Mouse (Mus musculus) left cerebral cortex, postnatal 36 days (tissue): ENCODE measurements around the gene H2-M5. TPM values are rescaled to one million over a fixed set of nuclear protein-coding genes. Genes with fewer than 3 reads are reported as not detected.
"Not testable (repeated sequence)": the region's sequence is repeated elsewhere in the genome, so short reads cannot be mapped to it uniquely, and the experiment has no call there.

Experiments
- DNase-seq, 2 experiments: peaks; one replicate each; pipeline ENCODE4 v3.0.0; 2021 to 2022; ENCODE audit warnings: low spot score in 2 of 2, mixed read lengths in 1 of 2
- intact Hi-C: fragments of 180-260 bp; cut with DNase I; formaldehyde crosslinking; loops from one replicate; pipeline ENCODE4 v1.15.1; 2025
- total RNA-seq, 2 experiments: library from RNA; stranded (reverse); gene quantifications; 2 replicates each; pipeline ENCODE4 v1.2.3; 2021

H2-M5 gene
- total RNA-seq: 1 to 10 TPM in 1 of 2 experiments, under 1 TPM in 1; 0.69 to 1.2 TPM

DNA sequence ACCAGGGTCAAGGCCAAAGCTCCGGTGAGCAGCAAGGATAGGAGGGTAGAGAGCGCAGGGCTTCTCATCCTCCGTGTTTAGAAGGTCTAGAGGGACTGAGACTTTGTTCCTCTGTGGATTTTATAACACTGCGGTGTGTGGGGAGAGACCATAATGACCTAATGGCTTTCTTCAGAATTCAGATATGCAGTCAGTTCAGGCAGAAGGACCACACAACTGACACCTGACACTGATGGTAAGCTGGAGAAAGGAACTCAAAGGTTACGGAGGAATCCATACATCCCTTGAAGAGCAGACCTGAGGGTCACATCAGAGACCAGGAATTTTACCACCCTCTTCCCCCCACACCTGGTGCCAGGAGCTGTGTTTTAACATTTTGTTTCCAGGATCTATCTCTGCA lies at the start of gene H2-M5:
Gene H2-M5, minus strand, starts transcription at position 101 of the 400 bp plus-strand sequence.
- intact Hi-C loops: no loop called here
- DNase-seq: no peak

DNA sequence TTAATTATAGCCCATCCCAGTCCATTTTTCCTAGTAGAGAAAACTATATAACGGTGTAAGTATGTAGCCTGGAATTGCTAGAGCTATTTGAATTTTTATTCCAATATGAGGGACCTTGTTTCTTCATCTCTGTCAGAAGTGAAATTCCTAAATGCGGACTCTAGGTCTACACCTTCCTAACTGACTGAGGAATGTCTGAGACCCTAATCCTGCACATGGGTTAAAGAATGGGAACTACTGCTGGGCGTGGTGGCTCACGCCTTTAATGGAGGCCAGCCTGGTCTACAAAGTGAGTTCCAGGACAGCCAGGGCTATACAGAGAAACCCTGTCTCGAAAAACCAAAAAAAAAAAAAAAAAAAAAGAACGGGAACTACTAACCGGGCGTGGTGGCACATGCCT lies 39.8 kb upstream of the H2-M5 start:
- intact Hi-C loops: no loop called here
- DNase-seq: no peak

DNA sequence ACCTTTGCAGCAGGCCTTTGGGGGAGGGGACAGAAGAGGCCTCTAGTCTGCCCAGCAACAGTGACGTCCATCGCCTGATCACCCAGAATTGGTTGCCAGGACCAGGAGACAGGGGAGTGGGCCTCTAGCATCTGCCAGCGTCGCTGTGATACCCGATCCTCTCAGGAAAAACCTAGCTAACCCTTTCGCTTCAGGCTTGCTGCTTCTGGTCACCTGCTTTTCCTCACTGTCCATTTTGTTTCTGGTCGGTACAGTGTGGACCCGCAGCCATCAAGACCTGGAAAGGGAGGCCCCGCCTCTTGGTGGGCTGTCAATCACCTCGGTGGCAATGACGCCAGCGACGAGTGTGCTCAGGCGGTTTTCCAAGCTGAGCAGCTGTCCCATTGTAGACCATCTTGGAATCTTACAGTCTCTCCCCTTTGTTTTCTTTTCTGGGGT lies 39.4 kb upstream of the H2-M5 start:
- intact Hi-C loops: no loop called here

DNA sequence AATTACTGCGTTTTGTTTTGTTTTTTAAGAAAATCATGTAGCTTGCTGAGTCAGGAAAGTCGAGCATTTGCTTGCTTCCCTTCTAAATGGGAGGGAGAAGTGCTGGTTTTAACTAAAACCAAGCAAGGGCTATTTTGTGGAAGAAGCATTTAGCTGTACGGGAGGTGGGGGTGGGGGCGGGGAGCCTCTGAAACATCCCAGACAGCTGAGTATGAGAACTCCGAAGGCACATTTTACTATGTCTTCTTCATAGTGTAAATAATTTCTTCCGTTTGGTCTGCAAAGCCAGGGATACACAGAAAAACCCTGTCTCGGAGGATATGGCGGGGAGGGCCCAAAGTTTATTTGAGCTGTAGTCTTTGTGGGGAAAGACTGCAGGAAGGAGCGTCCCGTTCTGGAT lies 38.9 kb upstream of the H2-M5 start:
- intact Hi-C loops: no loop called here
- DNase-seq: no peak

More for the DNA sequence above, 39.4 kb upstream of the H2-M5 start:
- peak; percentile 93 to 94 for DNase-seq

DNA sequence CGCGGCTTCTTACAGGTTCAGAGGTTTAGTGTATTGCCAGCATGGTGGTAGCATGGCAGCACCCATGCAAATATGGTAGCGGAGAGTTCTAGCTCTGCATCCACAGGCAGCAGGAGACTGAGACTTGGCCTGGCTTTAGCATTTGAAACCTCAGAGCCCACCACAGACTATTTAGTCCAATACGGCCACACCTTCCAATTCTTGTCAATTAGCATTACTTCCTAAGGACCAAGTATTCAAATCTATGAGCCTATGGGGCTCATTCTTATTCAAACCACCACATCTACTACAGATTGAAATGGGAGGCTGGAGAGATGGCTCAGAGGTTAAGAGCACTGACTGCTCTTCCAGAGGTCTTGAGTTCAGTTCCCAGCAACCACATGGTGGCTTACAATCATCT lies 38.1 kb upstream of the H2-M5 start:
- intact Hi-C loops: no loop called here
- no peak for DNase-seq

DNA sequence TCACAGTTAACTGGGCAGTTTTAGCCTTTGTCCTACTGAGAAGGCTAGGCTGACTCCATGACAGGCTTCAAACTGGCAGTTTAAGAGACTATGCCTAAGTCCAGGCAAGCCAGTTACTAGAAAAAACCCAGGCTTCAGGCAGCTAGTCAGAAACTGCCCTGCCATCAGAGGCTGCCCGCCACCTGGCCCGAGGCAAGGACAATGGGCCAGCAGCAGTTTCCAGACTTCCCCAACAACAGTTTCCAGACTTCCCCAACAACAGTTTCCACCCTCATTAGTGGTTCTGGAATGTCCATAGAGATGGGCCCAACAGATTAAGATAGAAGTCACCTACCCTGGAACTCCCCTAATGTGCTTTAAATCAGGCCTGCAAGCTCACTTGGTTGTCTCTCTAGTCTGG lies 37.1 kb upstream of the H2-M5 start:
- no peak for DNase-seq
- intact Hi-C loops: no loop called here

DNA sequence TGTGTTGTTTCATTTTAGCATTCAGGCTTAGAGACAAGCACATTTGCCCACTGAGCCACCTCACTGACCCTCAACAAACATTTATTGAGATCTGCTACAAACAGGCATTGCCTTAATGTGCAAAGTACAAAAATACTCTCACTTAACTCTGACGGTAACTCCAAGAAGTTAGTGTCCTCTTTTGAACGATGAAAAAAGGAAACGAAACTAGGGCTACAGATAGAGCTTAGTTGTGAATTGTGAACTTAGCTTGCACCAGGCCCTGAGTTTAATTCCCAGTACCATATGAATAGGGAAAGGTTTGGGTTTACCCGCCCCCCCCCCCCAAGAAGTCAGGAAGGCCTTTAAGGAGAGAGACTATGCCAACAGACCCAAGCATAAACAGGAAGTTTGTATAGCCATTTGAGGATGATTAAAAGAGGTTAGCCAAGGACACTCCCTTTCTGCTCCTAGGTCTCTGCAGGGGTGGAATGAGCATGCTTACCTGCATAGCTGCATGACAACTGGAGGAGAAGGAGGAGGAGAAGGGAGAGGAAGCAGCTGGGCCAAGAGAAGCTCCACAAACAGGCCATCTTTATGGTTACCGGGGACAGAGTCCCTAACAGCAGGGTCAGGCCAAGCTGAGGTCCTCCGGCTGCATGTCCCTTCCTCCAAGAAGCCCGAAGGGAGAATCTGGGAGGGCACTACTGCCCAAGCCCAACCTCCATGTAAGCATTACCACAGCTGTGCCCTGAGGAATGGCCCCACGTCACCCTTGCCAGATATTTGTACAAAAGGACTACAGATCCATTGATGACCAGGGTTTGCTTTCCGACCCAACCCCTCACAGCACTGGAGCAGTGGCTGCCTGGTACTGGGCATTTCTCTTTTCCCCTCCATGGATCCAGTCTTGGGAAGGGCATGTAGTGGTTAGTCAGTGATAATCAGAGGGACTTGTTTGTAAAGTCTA lies 33.6 kb upstream of the H2-M5 start, which contains the start of gene Mog:
Gene Mog, minus strand, starts transcription at position 771 of the 949 bp plus-strand sequence.
- intact Hi-C loops: no loop called here
- no peak for DNase-seq

DNA sequence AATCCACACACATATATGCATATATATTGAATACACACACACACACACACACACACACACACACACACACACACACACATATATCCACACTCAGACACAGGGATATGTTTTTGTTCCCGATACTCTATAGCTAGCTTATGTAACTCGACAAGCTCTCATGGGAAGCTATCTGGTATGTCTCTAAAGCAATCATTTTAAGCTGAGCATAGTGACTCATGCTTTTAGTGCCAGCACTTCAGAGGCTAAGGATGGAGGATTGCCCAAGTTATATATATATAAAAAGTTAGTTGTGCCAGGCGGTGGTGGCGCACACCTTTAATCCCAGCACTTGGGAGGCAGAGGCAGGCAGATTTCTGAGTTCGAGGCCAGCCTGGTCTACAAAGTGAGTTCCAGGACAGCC lies 29.9 kb upstream of the H2-M5 start:
- not testable (repeated sequence) for DNase-seq

DNA sequence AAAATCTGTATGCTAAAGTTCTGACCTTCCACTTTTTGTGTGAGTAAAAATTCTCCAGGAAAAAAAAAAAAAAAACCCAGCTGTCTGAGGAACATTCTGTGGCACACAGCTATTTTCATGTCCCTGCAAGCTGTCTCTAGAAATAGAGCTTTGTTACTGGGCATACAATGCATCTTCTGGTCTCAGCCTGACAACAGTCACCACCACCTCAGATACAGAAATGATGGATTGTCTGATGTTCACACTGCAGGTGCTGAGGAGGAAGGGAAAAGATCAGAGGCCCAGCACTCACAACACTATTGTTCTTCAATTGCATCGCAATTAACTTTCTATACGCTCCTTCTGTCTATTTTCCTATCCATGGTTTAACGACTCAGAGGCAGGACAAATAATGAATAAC lies 29.0 kb upstream of the H2-M5 start:
- peak; percentile 21 to 30 for DNase-seq
- intact Hi-C loops: no loop called here

More for the DNA sequence above, 29.9 kb upstream of the H2-M5 start:
- intact Hi-C loops: not testable (repeated sequence)

DNA sequence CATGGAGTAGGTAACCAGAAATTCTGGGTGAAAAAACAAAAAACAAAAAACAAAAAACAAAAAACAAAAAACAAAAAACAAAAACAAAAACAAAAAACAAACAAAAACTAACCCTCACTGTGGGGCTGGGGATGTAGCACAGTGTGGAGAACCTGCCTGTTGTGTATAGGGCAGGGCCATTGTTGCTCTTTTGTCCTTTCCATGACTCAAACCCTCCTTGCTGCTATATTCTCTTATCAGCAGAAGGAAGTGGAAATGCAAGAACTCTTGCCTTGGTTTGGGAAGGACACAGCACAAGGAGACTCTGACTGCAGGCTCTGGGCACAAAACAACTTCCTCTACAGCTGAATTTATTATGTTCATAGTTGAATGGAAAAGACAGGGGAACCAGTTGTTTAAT lies 27.0 kb upstream of the H2-M5 start:
- intact Hi-C loops: no loop called here

DNA sequence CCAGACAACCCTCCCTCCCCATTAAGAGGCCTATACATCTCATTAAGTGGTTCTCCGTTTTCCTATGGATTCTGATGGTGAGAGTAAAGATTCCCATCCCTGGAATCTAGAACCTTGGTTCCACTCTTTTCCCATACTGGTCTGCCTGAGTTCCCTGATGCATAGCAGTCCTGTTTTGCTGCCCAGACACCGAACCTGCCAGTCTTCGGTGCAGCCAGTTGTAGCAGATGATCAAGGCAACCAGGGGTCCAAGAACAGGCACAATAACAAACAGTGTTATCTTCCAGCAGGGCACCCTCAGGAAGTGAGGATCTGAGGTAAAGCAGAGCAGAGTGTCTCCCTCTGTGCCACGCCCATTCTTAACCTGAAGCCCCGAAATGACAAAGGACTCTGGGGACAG lies 22.8 kb upstream of the H2-M5 start:
- DNase-seq: no peak
- intact Hi-C loops: no loop called here

More for the DNA sequence above, 27.0 kb upstream of the H2-M5 start:
- no peak for DNase-seq

DNA sequence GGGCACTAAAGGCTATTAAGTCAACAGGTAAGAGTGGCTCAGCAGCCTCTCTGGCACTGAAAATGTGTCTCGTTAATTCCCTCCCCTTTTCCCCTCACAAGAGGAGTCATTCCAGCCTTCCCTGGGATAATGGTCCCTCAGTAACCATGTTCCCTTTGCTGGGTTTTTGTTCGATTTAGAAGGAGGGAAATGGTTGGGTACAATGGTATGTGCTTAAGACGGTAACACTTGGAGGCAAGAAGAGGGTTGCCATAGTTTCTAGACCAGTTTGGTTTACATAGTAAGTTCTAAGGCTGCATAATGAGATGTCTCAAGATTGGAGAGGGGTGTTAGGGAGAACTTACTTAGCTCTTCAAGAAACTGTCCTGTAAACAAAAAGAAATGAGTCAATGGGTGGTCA lies 22.4 kb upstream of the H2-M5 start:
- no peak for DNase-seq
- intact Hi-C loops: no loop called here

DNA sequence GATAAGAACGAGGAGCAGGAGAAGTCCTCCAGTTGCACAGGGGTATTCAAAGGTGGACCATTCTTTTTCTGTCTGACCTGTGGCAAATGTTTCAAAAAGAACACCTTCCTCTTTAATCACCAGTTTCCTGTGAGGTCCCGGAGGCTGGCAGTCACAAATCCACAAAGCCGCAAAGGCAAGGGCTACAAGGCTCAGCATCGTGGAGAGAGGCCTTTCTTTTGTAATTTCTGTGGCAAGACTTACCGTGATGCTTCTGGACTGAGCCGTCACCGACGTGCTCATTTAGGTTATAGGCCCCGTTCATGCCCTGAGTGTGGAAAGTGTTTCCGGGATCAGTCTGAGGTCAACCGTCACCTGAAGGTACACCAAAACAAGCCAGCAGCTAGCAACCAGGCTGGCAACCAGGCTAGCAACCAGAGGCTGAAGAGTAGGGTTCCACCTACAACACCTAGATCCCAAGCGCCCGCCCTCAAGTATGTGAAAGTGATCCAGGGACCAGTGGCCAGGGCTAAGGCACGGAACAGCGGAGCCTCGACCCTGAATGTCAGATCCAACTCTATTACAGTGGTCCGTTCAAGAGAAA lies 20.2 kb upstream of the H2-M5 start:
- DNase-seq: no peak
- intact Hi-C loops: no loop called here

DNA sequence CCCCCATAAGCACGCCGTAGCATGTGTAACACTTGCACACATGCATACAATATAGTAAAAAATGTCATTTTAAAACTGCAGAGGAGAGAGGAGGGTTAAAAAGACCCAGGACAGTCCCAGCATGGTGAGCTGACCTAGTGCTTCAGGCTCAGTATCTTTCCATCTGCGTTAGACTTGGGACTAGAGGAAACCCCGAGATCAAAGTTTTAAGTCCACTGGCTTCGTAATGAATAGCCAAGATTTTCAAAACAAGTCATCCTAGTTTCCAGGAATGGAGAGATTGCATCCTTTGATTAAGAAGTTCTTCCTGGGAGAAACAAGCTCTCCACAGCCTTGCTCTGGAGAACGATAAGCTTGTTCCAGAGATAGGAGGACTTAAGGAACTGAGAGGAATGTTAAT lies 18.8 kb upstream of the H2-M5 start:
- no peak for DNase-seq
- intact Hi-C loops: no loop called here

DNA sequence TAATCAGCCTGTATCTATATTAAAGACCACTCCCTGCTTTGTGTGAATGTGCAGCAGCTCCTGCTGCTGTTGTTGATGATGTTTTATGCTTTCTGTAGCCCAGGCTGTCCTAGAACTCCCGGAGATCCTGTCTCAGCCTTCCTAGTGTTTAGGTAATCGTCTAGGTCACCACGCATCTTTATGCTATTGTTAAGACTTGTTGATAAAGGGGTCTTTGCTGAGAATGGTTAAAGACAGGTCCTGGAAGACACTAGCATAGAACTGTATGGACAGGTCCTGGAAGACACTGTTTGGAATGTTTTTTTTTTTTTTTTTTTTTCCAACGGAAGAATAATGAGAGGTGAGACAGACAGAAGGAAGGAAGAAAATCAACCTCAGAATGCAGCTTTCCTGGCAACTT lies 14.0 kb upstream of the H2-M5 start:
- DNase-seq: no peak
- intact Hi-C loops: no loop called here

DNA sequence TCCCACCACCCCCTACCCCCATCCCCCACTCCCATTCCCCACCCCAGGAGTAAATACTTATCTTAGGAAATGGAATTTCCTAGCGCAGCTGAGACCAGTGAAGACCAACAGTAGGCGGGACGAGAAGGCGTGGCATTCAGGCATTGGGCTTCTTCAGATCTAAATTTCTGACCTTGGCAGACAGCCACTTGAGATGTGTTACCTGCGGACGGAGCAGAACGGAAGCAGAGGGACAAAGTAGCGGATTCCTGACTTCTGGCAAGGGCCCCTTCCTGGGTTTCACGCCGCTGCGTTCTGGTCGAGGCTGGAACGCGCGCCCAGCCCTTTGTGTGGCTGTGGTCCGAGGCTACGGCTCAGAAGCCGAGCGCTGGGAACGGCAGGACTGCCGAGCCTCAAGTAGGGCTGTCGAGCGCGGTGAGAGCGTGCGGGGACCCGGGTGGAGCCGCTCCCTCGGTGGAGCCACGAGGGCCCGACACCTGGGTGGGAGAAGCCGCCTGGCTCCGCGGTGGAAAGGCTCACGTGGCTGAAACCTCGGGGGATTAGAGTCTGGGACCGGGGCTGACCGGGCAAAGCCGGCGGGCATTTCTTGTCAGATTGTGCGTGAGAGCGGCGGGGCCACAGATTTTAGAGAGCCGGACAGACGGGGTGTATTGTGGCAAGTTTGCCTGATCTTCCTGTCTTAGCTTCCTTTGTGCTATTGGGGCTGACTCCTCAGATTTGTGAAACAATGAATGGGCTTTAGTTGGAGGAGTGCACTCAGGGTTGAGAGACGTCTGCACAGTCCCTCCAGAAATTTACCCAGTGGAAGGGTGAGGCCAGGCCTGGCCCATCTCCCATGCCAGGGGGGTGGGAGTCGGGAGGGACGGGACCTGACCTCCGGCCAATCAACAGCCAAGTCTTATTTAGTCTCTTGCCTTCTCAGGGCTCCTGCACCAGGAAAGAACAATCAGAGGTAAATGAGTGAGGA lies 13.3 kb upstream of the H2-M5 start:
- intact Hi-C loops: no loop called here
- DNase-seq: peak in 1 of 2 experiments; percentile 33

DNA sequence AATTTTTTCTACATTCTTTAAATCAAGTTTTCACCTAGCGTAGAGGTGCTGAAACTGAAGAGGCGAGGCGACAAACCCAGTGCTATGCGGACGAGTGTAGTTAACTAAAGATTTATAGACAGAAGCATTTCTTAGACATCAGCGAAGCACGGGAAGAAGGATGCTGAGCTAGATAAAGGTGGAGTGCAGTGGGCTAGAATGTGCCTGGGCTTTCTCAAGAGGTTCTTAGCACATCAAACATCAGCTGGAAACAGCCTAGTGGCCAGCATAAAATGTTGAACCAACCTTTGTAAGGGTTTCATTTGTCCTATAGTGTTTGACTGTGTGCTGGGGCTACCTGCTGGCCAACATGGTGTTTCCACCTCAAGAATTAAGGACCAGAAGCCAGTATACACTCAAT lies 11.5 kb upstream of the H2-M5 start, which contains the start of gene Zfp57:
Gene Zfp57, plus strand, starts transcription at position 301 of the 400 bp plus-strand sequence.
- intact Hi-C loops: no loop called here
- DNase-seq: no peak

DNA sequence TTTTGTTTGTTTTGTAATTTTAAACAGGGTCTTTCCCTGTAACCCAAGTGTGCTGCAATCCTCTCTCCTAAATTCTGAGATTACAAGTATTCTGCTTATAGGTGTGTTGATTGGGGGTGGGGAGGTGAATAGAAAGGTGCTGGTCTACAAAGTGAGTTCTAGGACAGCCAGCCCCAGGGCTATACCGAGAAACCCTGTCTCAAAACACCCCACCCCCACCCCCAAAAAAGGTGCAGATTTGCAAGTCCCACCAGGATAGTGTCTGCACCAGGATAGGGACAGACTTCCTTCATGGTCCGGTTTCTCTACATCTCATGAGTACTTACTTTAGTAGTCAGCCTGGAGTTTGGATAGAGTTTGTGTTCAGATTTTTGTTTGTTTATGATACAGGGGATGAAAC lies 9.1 kb upstream of the H2-M5 start:
- no peak for DNase-seq
- intact Hi-C loops: loop anchor here (5.0 kb wide), 1 partner anchor 49 kb away; the partner anchor contains the start of gene Gabbr1

DNA sequence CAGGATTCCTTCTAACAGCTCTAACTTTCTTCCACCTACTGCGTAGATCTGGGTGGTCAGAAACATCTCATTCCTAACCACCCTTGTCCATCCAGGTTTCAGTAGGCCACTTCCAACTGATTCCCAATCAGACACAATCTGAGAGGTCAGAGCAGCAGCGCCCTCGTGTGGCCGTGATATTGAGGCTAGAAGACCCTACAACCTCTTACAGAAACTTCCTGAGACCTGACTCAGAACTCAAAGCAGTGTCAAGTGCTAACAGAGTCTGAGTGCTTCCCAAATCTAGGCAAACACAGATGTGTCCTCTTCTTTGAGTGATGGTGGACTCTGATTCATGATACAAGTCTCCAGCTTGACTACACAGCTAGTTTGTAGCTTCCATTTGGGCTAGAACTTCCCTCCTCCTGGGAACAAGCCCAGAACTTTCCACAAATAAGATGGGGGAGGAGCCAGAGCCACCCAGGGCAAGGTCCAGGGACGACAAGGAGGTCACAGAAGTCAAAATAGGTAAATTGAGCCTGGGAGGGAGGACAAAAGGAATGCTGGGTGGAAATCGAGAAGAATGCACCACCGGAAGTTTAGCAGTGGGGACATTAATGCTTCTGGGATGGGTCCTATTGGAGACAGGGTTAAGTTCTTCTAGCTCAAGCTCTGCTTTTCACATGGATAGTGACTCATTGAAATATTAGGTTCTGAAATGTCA lies 7.8 kb upstream of the H2-M5 start:
- intact Hi-C loops: loop anchor here (2.0 to 5.0 kb wide), 2 partner anchors 38 to 50 kb away; partner anchors contain the start of genes Gabbr1, Znrd1 and Znrd1as

More for the DNA sequence above, 7.8 kb upstream of the H2-M5 start:
- peak; percentile 62 to 67 for DNase-seq
